ENCODE assay signal across 23 mouse cellular contexts in the genomic region with DNA sequence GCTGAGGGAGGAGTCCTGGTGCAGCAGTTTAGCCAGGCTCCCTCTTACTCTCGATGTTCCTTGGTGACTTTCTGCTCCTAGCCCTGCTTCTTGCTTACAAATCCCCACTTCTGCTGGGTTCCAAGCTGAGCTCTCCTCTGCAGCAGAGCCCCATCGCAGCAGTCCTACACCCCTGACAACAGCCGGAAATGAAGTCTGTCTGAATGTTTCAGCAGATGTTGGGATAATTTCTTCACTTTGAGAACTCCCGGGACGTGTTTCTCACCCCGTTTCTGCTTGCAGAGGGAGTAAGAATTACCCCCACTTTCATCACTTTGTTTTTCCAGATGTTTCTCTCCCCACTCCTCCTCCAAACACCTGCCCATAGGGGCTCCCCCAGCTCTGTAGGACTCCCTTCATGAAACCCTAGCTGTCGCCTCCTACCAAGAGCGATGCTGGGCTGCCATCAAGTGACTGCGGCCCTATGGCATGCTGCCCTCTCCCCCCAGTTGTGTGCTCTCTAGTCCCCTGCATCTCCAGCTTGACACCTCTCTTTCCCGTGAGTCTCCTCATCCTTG.
A peak's percentile ranks its signal among the peaks of the same experiment; 100 is the strongest.
DNase-seq lines count a peak whose midpoint lies in the region; ATAC-seq lines count a peak whose summit lies in the region.
"Had no signal": no experiment of that assay in that cellular context is flagged by ENCODE, and none has a peak within 500 bp of the region (broad histone marks: within the 10 kb centered on the region; RNA-seq: fewer than 3 reads in every experiment).

No protein-coding gene starts in this region.

- H3K27me3 ChIP-seq in heart, embryonic 10.5 days (ENCODE audit: insufficient read depth, poor library complexity, severe bottlenecking): 0 out of 2 replicates have a peak, but pooled peaks cover 11% of the 10 kb centered on the region
- H3K27me3 ChIP-seq in midbrain, embryonic 12.5 days: no peaks in the 10 kb centered on the region
- H3K27me3 ChIP-seq in midbrain, embryonic 15.5 days (replicated peaks): no peaks in the 10 kb centered on the region
- H3K27me3 ChIP-seq in embryonic facial prominence, embryonic 14.5 days (replicated peaks; ENCODE audit: control insufficient read depth, insufficient read depth, low read length): no peaks in the 10 kb centered on the region
- H3K27me3 ChIP-seq in limb, embryonic 15.5 days: no peaks in the 10 kb centered on the region
- H3K27me3 ChIP-seq: hindbrain, embryonic 15.5 days; liver, embryonic 12.5 days; midbrain, embryonic 13.5 days; neural tube, embryonic 12.5 days; stomach, embryonic 15.5 days had no signal

- no peak overlapping the region for H3K4me3 ChIP-seq in heart, embryonic 10.5 days
- H3K4me3 ChIP-seq in midbrain, embryonic 12.5 days: no peak overlapping the region
- H3K4me3 ChIP-seq in midbrain, embryonic 15.5 days: no peak overlapping the region
- no peak overlapping the region for H3K4me3 ChIP-seq in embryonic facial prominence, embryonic 14.5 days (ENCODE audit: low read depth, low read length)
- no peak overlapping the region for H3K4me3 ChIP-seq in limb, embryonic 15.5 days
- H3K4me3 ChIP-seq: heart, embryonic 13.5 days; hindbrain, embryonic 15.5 days; left cerebral cortex, adult 2 months; liver, embryonic 12.5 days; midbrain, embryonic 13.5 days; neural tube, embryonic 12.5 days; stomach, embryonic 15.5 days had no signal

- H3K27ac ChIP-seq in heart, embryonic 10.5 days: no peak overlapping the region
- H3K27ac ChIP-seq in midbrain, embryonic 12.5 days (replicated peaks): peak overlapping the region; percentile 93
- no peak overlapping the region for H3K27ac ChIP-seq in midbrain, embryonic 15.5 days
- no peak overlapping the region for H3K27ac ChIP-seq in embryonic facial prominence, embryonic 14.5 days (replicated peaks; ENCODE audit: low read depth, low read length)
- H3K27ac ChIP-seq in limb, embryonic 15.5 days: 0 out of 2 replicates have a peak overlapping the region, but pooled peaks have one; percentile 12
- H3K27ac ChIP-seq: heart, embryonic 13.5 days; hindbrain, embryonic 15.5 days; left cerebral cortex, adult 2 months; liver, embryonic 12.5 days; stomach, embryonic 15.5 days had no signal

- H3K4me1 ChIP-seq in heart, embryonic 10.5 days: peaks cover 17% of the 10 kb centered on the region
- peaks cover 43% of the 10 kb centered on the region for H3K4me1 ChIP-seq in midbrain, embryonic 12.5 days
- H3K4me1 ChIP-seq in midbrain, embryonic 15.5 days: peaks cover 27% of the 10 kb centered on the region
- H3K4me1 ChIP-seq in embryonic facial prominence, embryonic 14.5 days (ENCODE audit: control insufficient read depth, insufficient read depth, low read length): no peaks in the 10 kb centered on the region
- peaks cover 23% of the 10 kb centered on the region for H3K4me1 ChIP-seq in limb, embryonic 15.5 days

- DNase-seq in heart, adult 8-10 months (ENCODE audit: low spot score): peak; percentile 56
- no peak for DNase-seq in heart, embryonic 10.5 days (ENCODE audit: low spot score)
- peak; percentile 34 for DNase-seq in embryonic facial prominence, embryonic 14.5 days (ENCODE audit: low spot score)
- no peak for DNase-seq in kidney, postnatal 25 days
- DNase-seq: adrenal gland, postnatal 36 days; cerebellum, adult 11 months; cerebellum, adult 9-11 months; heart, adult 11 months; heart, postnatal 14 days; lung, adult 18-20 months; lung, postnatal 10 days; thymus, postnatal 25 days had no signal

- no peaks in the 10 kb centered on the region for H3K36me3 ChIP-seq in heart, embryonic 10.5 days
- H3K36me3 ChIP-seq in midbrain, embryonic 12.5 days: peaks cover 12% of the 10 kb centered on the region; the same call in 1 of the 2 replicates
- H3K36me3 ChIP-seq in midbrain, embryonic 15.5 days (replicated peaks): no peaks in the 10 kb centered on the region
- H3K36me3 ChIP-seq in embryonic facial prominence, embryonic 14.5 days (ENCODE audit: control insufficient read depth, insufficient read depth, low read length): peaks cover 9% of the 10 kb centered on the region; the same call in 1 of the 2 replicates
- peaks cover 23% of the 10 kb centered on the region; the same call in 1 of the 2 replicates for H3K36me3 ChIP-seq in limb, embryonic 15.5 days
- H3K36me3 ChIP-seq: heart, embryonic 13.5 days; hindbrain, embryonic 15.5 days; midbrain, embryonic 13.5 days had no signal

- no peak overlapping the region for H3K9ac ChIP-seq in midbrain, embryonic 12.5 days (replicated peaks)
- H3K9ac ChIP-seq in midbrain, embryonic 15.5 days: no peak overlapping the region
- no peak overlapping the region for H3K9ac ChIP-seq in embryonic facial prominence, embryonic 14.5 days (ENCODE audit: low read depth, low read length)
- no peak overlapping the region for H3K9ac ChIP-seq in limb, embryonic 15.5 days
- H3K9ac ChIP-seq: heart, embryonic 13.5 days; hindbrain, embryonic 15.5 days; liver, embryonic 12.5 days; midbrain, embryonic 13.5 days; neural tube, embryonic 12.5 days; stomach, embryonic 15.5 days had no signal

- ATAC-seq in midbrain, embryonic 12.5 days (ENCODE audit: low FRiP score, low read depth): no peak
- ATAC-seq in midbrain, embryonic 15.5 days (replicated peaks): no peak
- no peak; the same call in 1 of the 2 replicates for ATAC-seq in embryonic facial prominence, embryonic 14.5 days (ENCODE audit: low read depth)
- ATAC-seq in limb, embryonic 15.5 days (ENCODE audit: insufficient number of reproducible peaks, low FRiP score, low TSS enrichment, low read depth): no peak
- ATAC-seq: intestine, embryonic 16.5 days; liver, embryonic 12.5 days; midbrain, embryonic 13.5 days had no signal

- 53% methylated on average over 10 of the region's 10 CpGs for WGBS in heart, embryonic 10.5 days
- 79% methylated on average over 10 of the region's 10 CpGs for WGBS in midbrain, embryonic 12.5 days
- 81% methylated on average over 10 of the region's 10 CpGs for WGBS in midbrain, embryonic 15.5 days
- 44% methylated on average over 10 of the region's 10 CpGs for WGBS in embryonic facial prominence, embryonic 14.5 days
- WGBS in limb, embryonic 15.5 days: 44% methylated on average over 10 of the region's 10 CpGs

- no peaks in the 10 kb centered on the region for H3K9me3 ChIP-seq in heart, embryonic 10.5 days
- no peaks in the 10 kb centered on the region for H3K9me3 ChIP-seq in midbrain, embryonic 12.5 days
- no peaks in the 10 kb centered on the region for H3K9me3 ChIP-seq in midbrain, embryonic 15.5 days
- no peaks in the 10 kb centered on the region for H3K9me3 ChIP-seq in embryonic facial prominence, embryonic 14.5 days (ENCODE audit: control insufficient read depth, low read length)
- H3K9me3 ChIP-seq in limb, embryonic 15.5 days: no peaks in the 10 kb centered on the region
- H3K9me3 ChIP-seq: heart, embryonic 13.5 days; hindbrain, embryonic 15.5 days; liver, embryonic 12.5 days; midbrain, embryonic 13.5 days; neural tube, embryonic 12.5 days; stomach, embryonic 15.5 days had no signal

- H3K4me2 ChIP-seq in midbrain, embryonic 12.5 days (replicated peaks): no peak overlapping the region
- no peak overlapping the region for H3K4me2 ChIP-seq in midbrain, embryonic 15.5 days
- H3K4me2 ChIP-seq in embryonic facial prominence, embryonic 14.5 days (ENCODE audit: low read depth, low read length): no peak overlapping the region
- H3K4me2 ChIP-seq in limb, embryonic 15.5 days: no peak overlapping the region
- H3K4me2 ChIP-seq: heart, embryonic 13.5 days; hindbrain, embryonic 15.5 days; liver, embryonic 12.5 days; midbrain, embryonic 13.5 days; neural tube, embryonic 12.5 days; stomach, embryonic 15.5 days had no signal

Comparison
In these comparisons a context has a peak if more than half of its experiments do, and no peak if none do; other contexts are left out.
1. DNase-seq: peak in heart, adult 8-10 months (single experiment) and embryonic facial prominence, embryonic 14.5 days (single experiment); none in heart, embryonic 10.5 days (single experiment) and kidney, postnatal 25 days (0 of 2).
2. H3K27ac ChIP-seq: peak in midbrain, embryonic 12.5 days (single experiment) and limb, embryonic 15.5 days (single experiment); none in heart, embryonic 10.5 days (single experiment), midbrain, embryonic 15.5 days (single experiment) and embryonic facial prominence, embryonic 14.5 days (single experiment).